Comparison of ENCODE assay signal across 10 mouse cellular contexts in genomic region chr7:102063891-102064290, GRCm38 (mm10). TPM values are rescaled to one million over a fixed set of nuclear protein-coding genes. Genes with fewer than 3 reads are reported as not detected.
A peak's percentile ranks its signal among the peaks of the same experiment; 100 is the strongest.
DNase-seq lines count a peak whose midpoint lies in the region; ATAC-seq and TF ChIP-seq lines count a peak whose summit lies in the region.
"Had no signal": no experiment of that assay in that cellular context is flagged by ENCODE, and none has a peak within 500 bp of the region (broad histone marks: within the 10 kb centered on the region; RNA-seq: fewer than 3 reads in every experiment).

No protein-coding gene starts in this region.

- peak overlapping the region; percentile 70 for H3K4me3 ChIP-seq in liver, embryonic 11.5 days (ENCODE audit: low read depth, low read length)
- H3K4me3 ChIP-seq in embryonic facial prominence, embryonic 15.5 days (replicated peaks), result peak overlapping the region; percentile 78
- H3K4me3 ChIP-seq in intestine, postnatal 0 days (ENCODE audit: low read depth, low read length), result peak overlapping the region; percentile 70
- peak overlapping the region; percentile 48; the same call in 1 of the 2 replicates for H3K4me3 ChIP-seq in neural tube, embryonic 14.5 days (ENCODE audit: low read depth, low read length)

- H3K4me1 ChIP-seq in liver, embryonic 11.5 days (replicated peaks; ENCODE audit: control insufficient read depth, insufficient read depth, low read length), result peaks cover 15% of the 10 kb centered on the region
- peaks cover 18% of the 10 kb centered on the region for H3K4me1 ChIP-seq in embryonic facial prominence, embryonic 15.5 days
- peaks cover 17% of the 10 kb centered on the region; the same call in 1 of the 2 replicates for H3K4me1 ChIP-seq in intestine, postnatal 0 days (replicated peaks; ENCODE audit: control insufficient read depth, insufficient read depth, low read length)
- peaks cover 19% of the 10 kb centered on the region for H3K4me1 ChIP-seq in neural tube, embryonic 14.5 days (ENCODE audit: control insufficient read depth, insufficient read depth, low read length)

- H3K4me2 ChIP-seq in liver, embryonic 11.5 days, result peak overlapping the region; percentile 78
- H3K4me2 ChIP-seq in embryonic facial prominence, embryonic 15.5 days (replicated peaks), result peak overlapping the region; percentile 68
- peak overlapping the region; percentile 72 for H3K4me2 ChIP-seq in intestine, postnatal 0 days (replicated peaks; ENCODE audit: low read depth)
- peak overlapping the region; percentile 70 for H3K4me2 ChIP-seq in neural tube, embryonic 14.5 days (ENCODE audit: low read depth, low read length)

- 50% methylated on average over 9 of the region's 9 CpGs for WGBS in liver, embryonic 11.5 days
- WGBS in embryonic facial prominence, embryonic 15.5 days, result 70% methylated on average over 9 of the region's 9 CpGs
- WGBS in intestine, postnatal 0 days, result 39% methylated on average over 9 of the region's 9 CpGs
- 93% methylated on average over 9 of the region's 9 CpGs for WGBS in neural tube, embryonic 14.5 days

- H3K9me3 ChIP-seq in liver, embryonic 11.5 days (ENCODE audit: control insufficient read depth, low read length), result no peaks in the 10 kb centered on the region
- no peaks in the 10 kb centered on the region for H3K9me3 ChIP-seq in embryonic facial prominence, embryonic 15.5 days (replicated peaks)
- H3K9me3 ChIP-seq in intestine, postnatal 0 days (ENCODE audit: control insufficient read depth), result no peaks in the 10 kb centered on the region
- H3K9me3 ChIP-seq in neural tube, embryonic 14.5 days (ENCODE audit: control insufficient read depth, low read length), result no peaks in the 10 kb centered on the region

- no peaks in the 10 kb centered on the region for H3K27me3 ChIP-seq in liver, embryonic 11.5 days (replicated peaks; ENCODE audit: control insufficient read depth, insufficient read depth, low read length)
- no peaks in the 10 kb centered on the region for H3K27me3 ChIP-seq in embryonic facial prominence, embryonic 15.5 days
- H3K27me3 ChIP-seq in intestine, postnatal 0 days (replicated peaks; ENCODE audit: control insufficient read depth, insufficient read depth, low read length), result no peaks in the 10 kb centered on the region
- no peaks in the 10 kb centered on the region for H3K27me3 ChIP-seq in neural tube, embryonic 14.5 days (ENCODE audit: control insufficient read depth, insufficient read depth, low read length)

- H3K27ac ChIP-seq in liver, embryonic 11.5 days (ENCODE audit: low read depth, low read length), result no peak overlapping the region
- no peak overlapping the region for H3K27ac ChIP-seq in embryonic facial prominence, embryonic 15.5 days (replicated peaks)
- H3K27ac ChIP-seq in intestine, postnatal 0 days (ENCODE audit: low read depth, low read length), result no peak overlapping the region
- H3K27ac ChIP-seq in neural tube, embryonic 14.5 days (ENCODE audit: low read depth, low read length), result no peak overlapping the region

- no peak for TF ChIP-seq CTCF in intestine, postnatal 0 days (IDR thresholded peaks at IDR 0.05; ENCODE audit: low read depth)

- intact Hi-C loops in left cerebral cortex, postnatal 14 days (cut with DNase I), result no loop called here

- no peak for ATAC-seq in liver, embryonic 11.5 days (replicated peaks; ENCODE audit: low FRiP score)
- ATAC-seq in embryonic facial prominence, embryonic 15.5 days (ENCODE audit: insufficient number of reproducible peaks, low FRiP score, low TSS enrichment, low read depth), result no peak
- no peak for ATAC-seq in intestine, postnatal 0 days
- no peak for ATAC-seq in neural tube, embryonic 14.5 days (ENCODE audit: low read depth)
- ATAC-seq in inflammation-experienced regulatory T-cells, adult 6 months, result no peak

- H3K36me3 ChIP-seq in liver, embryonic 11.5 days (ENCODE audit: control insufficient read depth, insufficient read depth, low read length), result peaks cover 5% of the 10 kb centered on the region; the same call in 1 of the 2 replicates
- peaks cover 8% of the 10 kb centered on the region; the same call in 1 of the 2 replicates for H3K36me3 ChIP-seq in embryonic facial prominence, embryonic 15.5 days
- H3K36me3 ChIP-seq in intestine, postnatal 0 days (ENCODE audit: control insufficient read depth, insufficient read depth), result no peaks in the 10 kb centered on the region
- no peaks in the 10 kb centered on the region for H3K36me3 ChIP-seq in neural tube, embryonic 14.5 days (ENCODE audit: control insufficient read depth, insufficient read depth, low read length)

- H3K9ac ChIP-seq in liver, embryonic 11.5 days (ENCODE audit: low read depth, low read length), result peak overlapping the region; percentile 30; the same call in 1 of the 2 replicates
- H3K9ac ChIP-seq in embryonic facial prominence, embryonic 15.5 days, result no peak overlapping the region
- 0 out of 2 replicates have a peak overlapping the region, but pooled peaks have one; percentile 53 for H3K9ac ChIP-seq in intestine, postnatal 0 days (ENCODE audit: low read depth, low read length)
- H3K9ac ChIP-seq in neural tube, embryonic 14.5 days (replicated peaks; ENCODE audit: low read depth, low read length), result no peak overlapping the region

- no peak for DNase-seq in liver, embryonic 11.5 days (ENCODE audit: low spot score)
- no peak for DNase-seq in liver
- no peak for DNase-seq in left cerebral cortex, postnatal 14 days (ENCODE audit: low spot score in 2 of 2)
- DNase-seq in frontal cortex, postnatal 25 days (ENCODE audit: low spot score in 2 of 2), result no peak
- DNase-seq: thymus, postnatal 25 days had no signal

RNA-seq across cellular contexts. Expression of gene Rnf121, which starts 1.4 kb away (rescaled TPM):
- 16.4 and 16.7 TPM in 2 replicates for polyA plus RNA-seq in liver, embryonic 11.5 days (2014; fragmentation: Nextera tagmentation; extraction: Ambion mirVana)
- 28.6 and 29.5 TPM in 2 replicates for polyA plus RNA-seq in embryonic facial prominence, embryonic 15.5 days (2015; fragmentation: Nextera tagmentation; extraction: Ambion mirVana)
- polyA plus RNA-seq in intestine, postnatal 0 days (2015; fragmentation: Nextera tagmentation; extraction: Ambion mirVana), result 21.9 and 22.3 TPM in 2 replicates
- 31.3 and 35.4 TPM in 2 replicates for polyA plus RNA-seq in neural tube, embryonic 14.5 days (2014; fragmentation: Nextera tagmentation; extraction: Ambion mirVana)
- total RNA-seq in left cerebral cortex, postnatal 14 days (2021), result 10 to 100 TPM; 38.4 to 49.9 TPM
- polyA plus RNA-seq in inflammation-experienced regulatory T-cells, adult 6 months (2017; shearing (Covaris generic)), result 10 to 100 TPM; 23.2 to 32.3 (median 28.7) TPM

RNA-seq across cellular contexts. Expression of gene Xndc1, which starts 1.4 kb away (rescaled TPM):
- 19.5 and 24.6 TPM in 2 replicates for polyA plus RNA-seq in liver, embryonic 11.5 days (2014; fragmentation: Nextera tagmentation; extraction: Ambion mirVana)
- 31.6 and 37.4 TPM in 2 replicates for polyA plus RNA-seq in embryonic facial prominence, embryonic 15.5 days (2015; fragmentation: Nextera tagmentation; extraction: Ambion mirVana)
- polyA plus RNA-seq in intestine, postnatal 0 days (2015; fragmentation: Nextera tagmentation; extraction: Ambion mirVana), result 4.4 and 6.1 TPM in 2 replicates
- 20.3 and 22.0 TPM in 2 replicates for polyA plus RNA-seq in neural tube, embryonic 14.5 days (2014; fragmentation: Nextera tagmentation; extraction: Ambion mirVana)
- 10 to 100 TPM; 20.4 to 22.5 TPM for total RNA-seq in left cerebral cortex, postnatal 14 days (2021)
- 10 to 100 TPM; 17.6 to 31.1 (median 20.3) TPM for polyA plus RNA-seq in inflammation-experienced regulatory T-cells, adult 6 months (2017; shearing (Covaris generic))

RNA-seq across cellular contexts. Expression of gene Xntrpc, which starts 1.6 kb away (rescaled TPM):
- polyA plus RNA-seq in liver, embryonic 11.5 days (2014; fragmentation: Nextera tagmentation; extraction: Ambion mirVana), result 0.71 and 0.81 TPM in 2 replicates
- 1.8 and 2.0 TPM in 2 replicates for polyA plus RNA-seq in embryonic facial prominence, embryonic 15.5 days (2015; fragmentation: Nextera tagmentation; extraction: Ambion mirVana)
- 0.16 TPM in 1 of 2 replicates, not detected in the other for polyA plus RNA-seq in intestine, postnatal 0 days (2015; fragmentation: Nextera tagmentation; extraction: Ambion mirVana)
- 0.98 and 1.5 TPM in 2 replicates for polyA plus RNA-seq in neural tube, embryonic 14.5 days (2014; fragmentation: Nextera tagmentation; extraction: Ambion mirVana)
- total RNA-seq in left cerebral cortex, postnatal 14 days (2021), result 1 to 10 TPM; 1.4 to 1.8 TPM
- polyA plus RNA-seq in inflammation-experienced regulatory T-cells, adult 6 months (2017; shearing (Covaris generic)), result under 1 TPM; 0.24 to 0.93 (median 0.51) TPM

RNA-seq across cellular contexts. Expression of gene Trpc2, which starts 19.0 kb away (rescaled TPM):
- not detected in 2 replicates for polyA plus RNA-seq in liver, embryonic 11.5 days (2014; fragmentation: Nextera tagmentation; extraction: Ambion mirVana)
- 0.13 and 0.29 TPM in 2 replicates for polyA plus RNA-seq in embryonic facial prominence, embryonic 15.5 days (2015; fragmentation: Nextera tagmentation; extraction: Ambion mirVana)
- 0.05 TPM in 1 of 2 replicates, not detected in the other for polyA plus RNA-seq in intestine, postnatal 0 days (2015; fragmentation: Nextera tagmentation; extraction: Ambion mirVana)
- not detected in 2 replicates for polyA plus RNA-seq in neural tube, embryonic 14.5 days (2014; fragmentation: Nextera tagmentation; extraction: Ambion mirVana)
- under 1 TPM; 0.74 to 0.77 TPM for total RNA-seq in left cerebral cortex, postnatal 14 days (2021)
- polyA plus RNA-seq in inflammation-experienced regulatory T-cells, adult 6 months (2017; shearing (Covaris generic)), result under 1 TPM in 1 of 3 experiments, not detected in 2; 0.15 TPM
- total RNA-seq: hematopoietic stem cell, adult 5-6 weeks had no signal

RNA-seq across cellular contexts. Expression of gene Art1, which starts 37.7 kb away (rescaled TPM):
- polyA plus RNA-seq in liver, embryonic 11.5 days (2014; fragmentation: Nextera tagmentation; extraction: Ambion mirVana), result 0.38 and 1.1 TPM in 2 replicates
- 13.2 and 19.4 TPM in 2 replicates for polyA plus RNA-seq in embryonic facial prominence, embryonic 15.5 days (2015; fragmentation: Nextera tagmentation; extraction: Ambion mirVana)
- 0.13 TPM in 1 of 2 replicates, not detected in the other for polyA plus RNA-seq in intestine, postnatal 0 days (2015; fragmentation: Nextera tagmentation; extraction: Ambion mirVana)
- 0.50 and 0.58 TPM in 2 replicates for polyA plus RNA-seq in neural tube, embryonic 14.5 days (2014; fragmentation: Nextera tagmentation; extraction: Ambion mirVana)
- not detected for total RNA-seq in left cerebral cortex, postnatal 14 days (2021)
- polyA plus RNA-seq in inflammation-experienced regulatory T-cells, adult 6 months (2017; shearing (Covaris generic)), result not detected

Comparison
In these comparisons a context has a peak if more than half of its experiments do, and no peak if none do; other contexts are left out.
1. H3K9ac ChIP-seq: peak in liver, embryonic 11.5 days (single experiment) and intestine, postnatal 0 days (single experiment); none in embryonic facial prominence, embryonic 15.5 days (single experiment) and neural tube, embryonic 14.5 days (single experiment).
2. Peak in every context shown above with its lines, with median percentiles within 50 percentile points of each other: H3K4me2 ChIP-seq and H3K4me3 ChIP-seq.